Mouse (Mus musculus) skeletal muscle tissue, adult 2 months (tissue): ENCODE measurements around the gene Apol7b.

Experiments used
- DNase-seq: peaks from one replicate; pipeline ENCODE4 v3.0.0-alpha.2; 2012; ENCODE audit warnings: low read depth, low spot score

Apol7b gene

GRCm38 (mm10) chr15:77384340-77385030, 62.8 kb downstream of the Apol7b start:
- no peak for DNase-seq

GRCm38 (mm10) chr15:77382880-77383279, 64.4 kb downstream of the Apol7b start:
- DNase-seq, result no peak

- DNase-seq, result no peak
These were observed 64.9 kb downstream of the Apol7b start for GRCm38 (mm10) chr15:77382271-77382850.

GRCm38 (mm10) chr15:77381481-77381880, 65.8 kb downstream of the Apol7b start:
- DNase-seq, result no peak

- no peak for DNase-seq
These were observed 67.4 kb downstream of the Apol7b start for GRCm38 (mm10) chr15:77379921-77380320.

GRCm38 (mm10) chr15:77377419-77377818, 69.9 kb downstream of the Apol7b start:
- DNase-seq, result no peak

- no peak for DNase-seq
These were observed 70.4 kb downstream of the Apol7b start for GRCm38 (mm10) chr15:77376920-77377319.
